Mouse (Mus musculus) B cell, adult 2 months (primary cell): ENCODE measurements around the gene Slc9a9.

ENCODE experiments used
- DNase-seq, 2 experiments: peaks; one replicate each; pipeline ENCODE4 v3.0.0; 2022

Slc9a9 gene

DNA sequence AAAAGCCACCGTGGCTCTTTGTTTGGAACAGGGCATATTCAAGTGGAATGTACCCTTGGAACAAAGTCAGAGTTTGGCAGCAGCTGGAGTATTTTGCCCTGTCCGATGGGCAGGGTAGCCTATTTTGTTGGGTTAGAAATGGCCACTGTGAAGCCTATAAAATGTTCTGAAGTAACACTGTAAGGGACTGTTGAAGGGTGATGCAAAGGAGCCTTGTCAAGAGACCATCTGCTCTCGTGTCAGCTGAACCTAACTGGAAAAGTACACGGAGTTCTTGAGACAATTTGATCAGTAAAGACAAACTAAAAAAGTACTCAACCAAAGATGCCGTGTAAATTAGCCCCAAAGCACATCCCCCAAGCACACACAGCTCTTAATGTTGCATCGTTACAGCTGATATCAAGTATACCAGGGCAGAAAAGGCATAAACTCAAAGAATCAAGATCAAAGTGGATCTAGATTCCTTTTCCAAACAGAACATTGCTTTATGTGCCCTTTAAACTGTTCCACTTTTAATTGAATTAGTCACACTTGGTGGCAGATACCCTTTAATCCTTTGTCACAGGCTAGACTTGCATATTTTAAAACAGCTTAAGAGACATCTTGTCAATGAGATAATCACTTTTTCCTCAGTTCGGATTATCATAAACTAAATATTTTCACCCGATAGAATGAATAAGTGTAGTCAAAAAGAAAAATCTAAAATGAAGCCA lies 416.6 kb downstream of the Slc9a9 start:
- DNase-seq: no peak

DNA sequence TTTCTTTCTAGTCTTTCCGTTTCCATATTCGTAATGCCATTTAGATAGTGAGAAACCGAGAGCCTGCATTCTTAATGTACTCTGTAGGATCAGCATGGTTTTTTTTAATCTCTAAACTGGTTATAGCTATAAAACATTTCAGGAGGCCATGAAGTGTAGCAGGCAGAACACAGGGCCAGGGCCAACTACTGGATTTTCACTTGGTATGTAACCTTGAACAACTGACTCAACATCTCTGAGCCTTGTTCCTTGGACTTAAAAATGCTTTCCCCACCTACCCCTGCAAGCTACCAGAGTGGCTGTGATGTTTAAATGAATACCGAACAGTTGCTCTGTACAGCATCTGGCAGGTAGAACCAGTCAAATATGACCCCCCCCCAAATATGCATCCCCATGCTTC lies 418.5 kb downstream of the Slc9a9 start:
- DNase-seq: no peak

GRCm38 (mm10) chr9:95089050-95089449 lies 419.3 kb downstream of the Slc9a9 start:
- no peak for DNase-seq

DNA sequence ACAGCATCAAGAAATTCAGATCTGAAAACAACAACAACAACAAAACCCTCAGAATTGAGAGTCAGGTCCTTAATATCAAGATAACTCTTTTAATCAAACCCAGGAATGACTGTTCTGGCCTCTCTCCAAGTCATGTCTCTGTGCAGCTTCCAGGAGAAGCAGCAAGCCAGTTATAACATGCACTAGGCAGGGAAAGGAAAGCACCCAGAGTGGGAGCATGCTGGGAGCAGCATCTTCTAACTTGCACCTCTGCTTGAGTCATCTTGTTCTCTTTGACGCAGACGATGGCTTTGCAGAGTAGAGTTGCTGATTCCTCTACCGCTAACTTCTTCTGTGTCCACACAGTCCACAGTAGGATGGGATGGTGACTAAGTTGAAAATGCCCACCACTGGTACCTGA lies 426.8 kb downstream of the Slc9a9 start:
- no peak for DNase-seq

DNA sequence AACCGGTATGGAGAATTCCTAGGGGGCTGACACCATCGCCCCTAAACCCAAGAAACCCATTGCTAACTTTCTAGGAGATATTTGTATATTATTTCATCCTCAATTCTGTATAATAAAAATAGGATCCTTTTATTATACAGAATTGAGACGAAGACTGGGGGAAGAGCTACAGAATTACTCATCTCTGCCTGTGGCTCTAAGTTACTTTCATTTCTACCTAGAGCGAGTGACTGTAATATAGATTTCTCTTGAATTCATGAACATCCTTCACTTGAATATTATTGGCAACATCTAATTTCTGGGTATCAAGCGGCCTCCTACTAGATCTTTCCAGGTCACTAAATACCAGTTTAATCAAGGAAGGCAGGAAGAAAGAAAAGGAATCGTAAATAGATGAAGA lies 436.1 kb downstream of the Slc9a9 start:
- no peak for DNase-seq

- DNase-seq: no peak
Observed at GRCm38 (mm10) chr9:95109799-95110198, 440.1 kb downstream of the Slc9a9 start.

DNA sequence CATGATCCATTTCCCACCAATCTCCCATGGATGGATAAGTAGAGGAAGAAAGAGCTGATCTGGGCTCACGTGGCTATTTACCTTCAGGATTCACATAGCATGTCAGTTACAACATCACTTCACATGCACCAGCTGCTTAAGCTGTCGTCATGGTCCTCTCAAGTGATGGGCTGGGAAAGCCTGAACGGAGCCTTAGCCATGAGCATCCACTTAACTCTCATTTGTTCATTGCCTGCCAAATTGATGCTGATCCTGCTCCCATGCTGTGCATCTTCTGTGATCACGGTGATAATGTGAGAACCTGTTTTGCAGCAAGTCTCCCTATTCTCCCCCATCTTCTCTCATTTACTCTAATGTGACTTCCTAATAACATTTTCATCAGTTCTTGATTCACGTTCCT lies 441.1 kb downstream of the Slc9a9 start:
- DNase-seq: no peak

- DNase-seq: no peak
Observed at GRCm38 (mm10) chr9:95111732-95112131, 442.0 kb downstream of the Slc9a9 start.

- DNase-seq: no peak
Observed at GRCm38 (mm10) chr9:95113157-95114135, 443.7 kb downstream of the Slc9a9 start.

DNA sequence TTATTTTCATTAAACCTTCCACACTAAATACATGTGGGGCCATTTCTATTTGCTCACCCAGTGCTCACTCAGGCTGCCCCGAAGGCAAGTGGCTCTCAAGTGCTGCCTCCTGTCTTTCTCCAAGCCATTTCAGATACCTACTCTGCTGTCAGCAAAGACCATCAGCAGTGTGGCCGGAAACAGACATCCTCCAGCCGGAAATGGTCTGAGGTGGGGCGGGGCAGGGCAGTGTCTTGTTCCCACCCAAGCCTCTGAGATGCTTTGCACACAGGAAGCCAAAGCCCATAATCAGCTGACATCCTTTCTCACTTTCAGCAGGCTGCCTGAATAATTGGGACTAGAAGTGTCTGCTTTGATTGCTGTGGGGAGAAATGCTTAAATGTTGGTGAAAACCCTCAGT lies 450.4 kb downstream of the Slc9a9 start:
- DNase-seq: no peak

- no peak for DNase-seq
Observed at GRCm38 (mm10) chr9:95121151-95121835, 451.6 kb downstream of the Slc9a9 start.

- DNase-seq: no peak
Observed at GRCm38 (mm10) chr9:95125683-95126082, 456.0 kb downstream of the Slc9a9 start.

- DNase-seq: no peak
Observed at GRCm38 (mm10) chr9:95127774-95128173, 458.1 kb downstream of the Slc9a9 start.

GRCm38 (mm10) chr9:95149206-95149729 lies 479.6 kb downstream of the Slc9a9 start:
- no peak for DNase-seq

DNA sequence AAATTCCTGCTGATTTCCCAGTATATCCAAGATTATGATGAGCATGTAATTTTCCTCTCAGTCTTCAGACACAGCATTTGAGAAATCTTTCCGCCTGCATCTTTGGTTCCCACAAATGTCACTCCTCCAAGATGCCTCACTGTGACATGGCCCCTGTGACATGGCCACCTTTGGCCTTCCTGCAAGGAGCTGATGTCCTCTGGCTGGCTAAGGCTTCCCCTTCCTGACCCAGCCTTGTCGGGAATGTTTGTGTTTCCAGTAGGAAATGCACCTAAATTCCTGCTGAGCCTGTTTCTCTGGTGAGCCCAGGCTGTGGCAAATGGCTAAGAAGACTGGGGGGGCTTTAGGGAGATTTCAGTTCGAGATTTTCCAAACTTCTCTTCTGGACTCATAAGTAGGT lies 480.4 kb downstream of the Slc9a9 start:
- DNase-seq: no peak

GRCm38 (mm10) chr9:95150597-95150996 lies 480.9 kb downstream of the Slc9a9 start:
- DNase-seq: no peak

DNA sequence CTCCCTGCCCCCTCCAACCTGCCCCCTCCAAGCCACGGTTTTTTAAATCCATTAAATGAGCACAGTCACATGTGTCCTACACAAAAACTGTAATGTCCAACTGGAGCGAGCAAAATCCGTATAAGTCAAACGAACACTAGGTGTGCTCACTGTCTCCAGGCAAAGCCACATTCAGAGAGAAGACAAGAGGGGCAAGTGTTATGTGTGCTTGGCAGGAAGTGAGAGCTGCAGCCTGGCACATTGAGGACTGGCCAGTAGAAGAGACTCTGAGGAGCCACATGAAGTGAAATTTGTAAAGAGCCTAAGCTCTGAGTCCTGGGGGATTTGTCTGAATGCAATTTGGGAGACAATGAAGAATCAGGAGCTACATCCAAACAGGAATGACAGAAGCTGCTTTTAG lies 481.3 kb downstream of the Slc9a9 start:
- DNase-seq: no peak

DNA sequence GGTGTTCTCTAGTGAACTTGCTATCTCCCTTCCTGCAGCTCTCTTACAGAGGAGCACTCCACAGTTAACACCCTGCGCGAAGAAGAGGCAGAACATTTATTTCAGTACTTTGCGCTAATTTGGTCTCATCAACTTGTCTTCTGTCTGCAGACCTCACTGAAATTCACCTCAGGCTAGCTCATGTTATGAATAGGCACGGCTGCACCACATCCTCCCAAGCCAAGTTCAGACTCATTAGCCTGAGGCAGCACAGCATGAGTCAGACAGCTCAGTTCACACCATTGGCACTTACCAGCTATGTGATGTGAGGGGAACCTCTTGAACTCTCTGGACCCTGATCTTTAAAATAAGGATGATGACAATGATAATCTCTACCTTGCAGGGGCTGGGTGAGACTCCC lies 482.0 kb downstream of the Slc9a9 start:
- DNase-seq: no peak

DNA sequence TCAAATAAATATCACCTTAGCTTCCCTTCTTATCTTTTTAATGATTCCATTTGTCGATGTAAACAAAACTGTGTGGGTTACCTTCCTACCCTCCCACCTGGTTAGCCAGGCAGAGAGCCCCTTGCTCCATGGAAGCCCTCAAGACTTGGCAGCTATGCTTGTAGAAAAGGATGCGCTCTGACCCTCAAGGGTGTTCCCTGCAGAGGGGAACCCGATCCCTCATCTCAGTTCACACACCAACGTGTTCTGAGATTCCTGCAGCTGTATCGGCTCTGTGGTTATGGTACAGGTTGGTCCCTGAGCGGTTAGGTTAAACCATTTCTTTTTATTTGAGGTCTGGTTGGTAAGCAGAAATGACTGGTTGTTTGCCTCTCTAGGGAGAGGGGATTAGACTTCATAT lies 484.3 kb downstream of the Slc9a9 start:
- DNase-seq: no peak

- no peak for DNase-seq
Observed at GRCm38 (mm10) chr9:95157948-95158347, 488.2 kb downstream of the Slc9a9 start.

DNA sequence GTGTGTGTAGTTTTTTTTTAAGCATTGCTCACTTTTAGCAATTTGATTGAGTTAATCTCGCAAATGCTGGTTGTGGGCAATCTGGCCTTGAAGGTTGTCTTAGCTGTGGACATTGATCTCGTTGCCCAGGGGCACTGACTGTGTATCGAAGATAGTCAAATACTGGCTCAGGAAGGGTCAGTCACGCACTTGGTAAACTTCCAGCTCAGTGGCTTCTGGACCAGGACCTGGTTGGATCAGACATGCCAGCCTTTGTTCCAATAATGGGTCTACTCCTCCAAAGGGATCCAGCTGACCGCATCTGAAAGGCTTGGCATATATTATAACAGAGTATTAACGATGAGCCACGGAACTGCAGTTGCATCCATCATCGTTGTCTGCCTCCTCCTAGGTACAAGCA lies 489.2 kb downstream of the Slc9a9 start:
- DNase-seq: no peak

GRCm38 (mm10) chr9:95160575-95161300 lies 491.0 kb downstream of the Slc9a9 start:
- no peak for DNase-seq

- DNase-seq: no peak
Observed at GRCm38 (mm10) chr9:95161699-95162098, 492.0 kb downstream of the Slc9a9 start.
